10 mouse cellular contexts compared by ENCODE assay signal in the genomic region with DNA sequence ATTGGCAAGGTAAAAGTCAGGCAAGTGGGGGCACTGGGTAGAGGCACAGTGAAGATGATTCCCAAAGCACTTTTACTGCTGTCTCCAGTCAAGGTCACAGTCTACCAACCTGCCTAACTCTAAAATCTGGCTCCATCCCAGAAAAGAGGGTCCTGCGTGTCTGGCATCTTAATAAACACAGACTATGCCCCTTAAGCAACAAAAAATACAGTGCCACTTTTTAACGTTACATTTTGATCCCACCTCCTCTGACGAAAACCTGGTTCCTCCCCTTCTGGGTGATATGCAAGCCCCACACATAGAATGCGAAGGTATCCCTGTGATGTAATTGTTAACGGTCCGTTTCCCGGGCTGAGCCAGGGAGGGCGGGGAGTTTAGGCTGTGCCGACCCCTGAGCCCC. TPM values are rescaled to one million over a fixed set of nuclear protein-coding genes. Genes with fewer than 3 reads are reported as not detected.
"Had no signal": no experiment of that assay in that cellular context is flagged by ENCODE, and none has a peak within 500 bp of the region (broad histone marks: within the 10 kb centered on the region; RNA-seq: fewer than 3 reads in every experiment).

A gene (plus strand): TSS at position 301 of the 400 bp plus-strand sequence.

RNA-seq across cellular contexts. Expression of the gene that starts here (rescaled TPM):
- total RNA-seq: megakaryocyte, adult 5-6 weeks; megakaryocyte-erythroid progenitor cell, adult 5-6 weeks had no signal
- polyA plus RNA-seq: liver, embryonic 16.5 days; lung, embryonic 14.5 days; midbrain, embryonic 10.5 days; midbrain, embryonic 12.5 days; myocyte; neural tube, embryonic 11.5 days; small intestine, adult 2 months; stomach, embryonic 14.5 days had no signal
